ENCODE assay signal across 10 mouse cellular contexts in genomic region chr7:133919918-133920317, GRCm38 (mm10).
DNase-seq lines count a peak whose midpoint lies in the region; ATAC-seq and TF ChIP-seq lines count a peak whose summit lies in the region.
"Had no signal": no experiment of that assay in that cellular context is flagged by ENCODE, and none has a peak within 500 bp of the region (broad histone marks: within the 10 kb centered on the region; RNA-seq: fewer than 3 reads in every experiment).

No protein-coding gene starts in this region.

- no peak for TF ChIP-seq CTCF in hindbrain, postnatal 0 days (IDR thresholded peaks at IDR 0.05; ENCODE audit: low read depth)

- WGBS in forebrain, embryonic 11.5 days = 93% methylated on average over 5 of the region's 5 CpGs
- WGBS in forebrain, embryonic 13.5 days = 93% methylated on average over 5 of the region's 5 CpGs
- WGBS in lung, embryonic 15.5 days = 64% methylated on average over 5 of the region's 5 CpGs
- 78% methylated on average over 5 of the region's 5 CpGs for WGBS in hindbrain, postnatal 0 days

- no peaks in the 10 kb centered on the region for H3K36me3 ChIP-seq in forebrain, embryonic 11.5 days (ENCODE audit: control insufficient read depth, insufficient read depth, low read length)
- no peaks in the 10 kb centered on the region for H3K36me3 ChIP-seq in forebrain, embryonic 13.5 days (ENCODE audit: poor library complexity, severe bottlenecking)
- H3K36me3 ChIP-seq in lung, embryonic 15.5 days = peaks cover 10% of the 10 kb centered on the region
- no peaks in the 10 kb centered on the region for H3K36me3 ChIP-seq in hindbrain, postnatal 0 days (ENCODE audit: insufficient read depth, low read length)

- no peak for ATAC-seq in forebrain, embryonic 11.5 days (replicated peaks; ENCODE audit: low FRiP score)
- no peak for ATAC-seq in forebrain, embryonic 13.5 days
- peak; percentile 62; the same call in 1 of the 2 replicates for ATAC-seq in lung, embryonic 15.5 days (ENCODE audit: borderline replicate concordance, extremely low read depth, low FRiP score, low TSS enrichment)
- ATAC-seq in hindbrain, postnatal 0 days = no peak
- ATAC-seq in cerebellum, adult (ENCODE audit: insufficient number of reproducible peaks, low FRiP score, low TSS enrichment) = no peak

- H3K27ac ChIP-seq in forebrain, embryonic 11.5 days (ENCODE audit: low read depth, low read length) = no peak overlapping the region
- no peak overlapping the region for H3K27ac ChIP-seq in forebrain, embryonic 13.5 days
- 0 out of 2 replicates have a peak overlapping the region, but pooled peaks have one; percentile 13 for H3K27ac ChIP-seq in lung, embryonic 15.5 days
- no peak overlapping the region for H3K27ac ChIP-seq in hindbrain, postnatal 0 days

- DNase-seq in forebrain, embryonic 11.5 days (ENCODE audit: low spot score) = peak; percentile 33
- peak; percentile 43 for DNase-seq in testis, postnatal 10 days (ENCODE audit: low spot score)
- DNase-seq in testis, postnatal 14 days (ENCODE audit: low spot score) = no peak
- DNase-seq in c-Kit-positive CD71-positive TER-119-positive erythroid progenitor cells, embryonic 14.5 days (ENCODE audit: low spot score) = no peak
- no peak for DNase-seq in hindbrain, postnatal 0 days (ENCODE audit: low spot score)
- DNase-seq: B cell, adult 2 months; cerebellum, adult 8-10 months had no signal

- no peak overlapping the region for H3K9ac ChIP-seq in forebrain, embryonic 11.5 days (ENCODE audit: low read length)
- no peak overlapping the region for H3K9ac ChIP-seq in forebrain, embryonic 13.5 days
- no peak overlapping the region for H3K9ac ChIP-seq in lung, embryonic 15.5 days
- no peak overlapping the region for H3K9ac ChIP-seq in hindbrain, postnatal 0 days (replicated peaks; ENCODE audit: low read length)

- no peak overlapping the region for H3K4me2 ChIP-seq in forebrain, embryonic 11.5 days (ENCODE audit: low read depth, low read length, severe bottlenecking)
- H3K4me2 ChIP-seq in forebrain, embryonic 13.5 days = no peak overlapping the region
- no peak overlapping the region for H3K4me2 ChIP-seq in lung, embryonic 15.5 days
- H3K4me2 ChIP-seq in hindbrain, postnatal 0 days (ENCODE audit: low read depth, low read length) = no peak overlapping the region

- H3K9me3 ChIP-seq in forebrain, embryonic 11.5 days (ENCODE audit: control insufficient read depth, low read length) = no peaks in the 10 kb centered on the region
- H3K9me3 ChIP-seq in forebrain, embryonic 13.5 days (replicated peaks) = no peaks in the 10 kb centered on the region
- H3K9me3 ChIP-seq in lung, embryonic 15.5 days = no peaks in the 10 kb centered on the region
- no peaks in the 10 kb centered on the region for H3K9me3 ChIP-seq in hindbrain, postnatal 0 days (ENCODE audit: low read length)

- H3K4me3 ChIP-seq in forebrain, embryonic 11.5 days (ENCODE audit: low read depth, low read length) = no peak overlapping the region
- no peak overlapping the region for H3K4me3 ChIP-seq in forebrain, embryonic 13.5 days
- no peak overlapping the region for H3K4me3 ChIP-seq in lung, embryonic 15.5 days
- no peak overlapping the region for H3K4me3 ChIP-seq in hindbrain, postnatal 0 days (ENCODE audit: low read length)

- H3K4me1 ChIP-seq in forebrain, embryonic 11.5 days (replicated peaks; ENCODE audit: control insufficient read depth, insufficient read depth, low read length) = no peaks in the 10 kb centered on the region
- H3K4me1 ChIP-seq in forebrain, embryonic 13.5 days = no peaks in the 10 kb centered on the region
- H3K4me1 ChIP-seq in lung, embryonic 15.5 days = peaks cover 15% of the 10 kb centered on the region
- H3K4me1 ChIP-seq in hindbrain, postnatal 0 days (ENCODE audit: insufficient read depth, low read length) = peaks cover 12% of the 10 kb centered on the region

- no peaks in the 10 kb centered on the region for H3K27me3 ChIP-seq in forebrain, embryonic 11.5 days (ENCODE audit: control insufficient read depth, insufficient read depth, low read length)
- H3K27me3 ChIP-seq in forebrain, embryonic 13.5 days = no peaks in the 10 kb centered on the region
- no peaks in the 10 kb centered on the region for H3K27me3 ChIP-seq in lung, embryonic 15.5 days
- H3K27me3 ChIP-seq in hindbrain, postnatal 0 days (ENCODE audit: insufficient read depth, low read length) = no peaks in the 10 kb centered on the region

Comparison
In these comparisons a context has a peak if more than half of its experiments do, and no peak if none do; other contexts are left out.
1. DNase-seq: peak in forebrain, embryonic 11.5 days (single experiment) and testis, postnatal 10 days (single experiment); none in testis, postnatal 14 days (single experiment), c-Kit-positive CD71-positive TER-119-positive erythroid progenitor cells, embryonic 14.5 days (single experiment) and hindbrain, postnatal 0 days (single experiment).